Mouse (Mus musculus) urinary bladder, postnatal 36 days (tissue): Measurements from ENCODE around the gene Pdzrn3.

Experiments used
- DNase-seq, 2 experiments: peaks; one replicate each; pipeline ENCODE4 v3.0.0; 2022; ENCODE audit warnings: low spot score in 2 of 2, mixed read lengths in 1 of 2

The Pdzrn3 gene

DNA sequence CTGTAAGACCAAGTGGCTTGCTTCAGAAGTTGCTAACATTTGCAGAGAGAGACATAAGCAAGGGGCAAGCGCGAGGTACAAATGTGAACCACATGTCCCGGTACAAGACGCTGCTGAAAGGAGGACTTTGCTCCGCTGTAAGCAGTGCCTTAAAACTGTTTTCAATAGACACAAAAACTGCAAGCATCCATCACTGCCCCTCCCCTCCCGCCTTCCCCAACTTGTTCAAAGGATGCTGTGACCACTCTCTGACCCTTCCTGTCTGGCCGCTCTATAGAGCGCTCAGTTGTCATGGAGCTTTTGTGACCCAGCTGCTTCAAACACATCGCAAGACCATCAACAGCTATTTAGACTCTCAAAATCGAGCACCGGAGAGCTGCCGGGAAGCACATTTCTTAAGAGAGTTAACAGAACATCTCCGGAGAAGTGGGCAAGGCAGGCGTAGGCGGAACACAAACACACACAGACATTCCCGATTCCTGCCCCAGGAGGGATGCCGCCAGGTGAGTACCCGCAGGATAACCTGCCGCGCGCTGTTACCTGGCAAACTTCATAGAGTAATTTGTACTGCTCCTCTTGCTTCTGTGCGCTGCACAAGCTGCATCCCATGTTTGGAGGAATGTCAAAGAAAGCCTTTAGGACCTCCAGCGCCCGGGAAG is 179.3 kb downstream of the Pdzrn3 start:
- DNase-seq, result no peak

DNA sequence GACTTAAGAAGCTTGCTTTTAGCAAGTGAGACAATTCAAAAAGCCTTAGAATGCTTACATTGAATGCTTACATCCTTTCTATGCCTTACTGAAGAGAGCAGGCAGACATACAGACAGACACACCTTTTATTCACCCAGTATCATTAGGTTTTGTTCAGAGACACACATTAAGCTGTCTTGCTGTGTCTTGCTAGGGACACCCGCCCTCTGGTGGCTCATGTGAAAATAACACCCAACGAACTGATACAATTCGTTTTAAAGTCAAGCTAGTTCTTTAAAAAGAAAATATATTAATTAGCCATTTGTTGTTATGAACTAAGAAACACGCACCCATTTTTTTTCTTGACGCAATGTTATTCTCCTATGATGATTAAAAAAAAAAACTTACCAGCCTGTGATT is 180.1 kb downstream of the Pdzrn3 start:
- DNase-seq, result peak; percentile 56 to 64

DNA sequence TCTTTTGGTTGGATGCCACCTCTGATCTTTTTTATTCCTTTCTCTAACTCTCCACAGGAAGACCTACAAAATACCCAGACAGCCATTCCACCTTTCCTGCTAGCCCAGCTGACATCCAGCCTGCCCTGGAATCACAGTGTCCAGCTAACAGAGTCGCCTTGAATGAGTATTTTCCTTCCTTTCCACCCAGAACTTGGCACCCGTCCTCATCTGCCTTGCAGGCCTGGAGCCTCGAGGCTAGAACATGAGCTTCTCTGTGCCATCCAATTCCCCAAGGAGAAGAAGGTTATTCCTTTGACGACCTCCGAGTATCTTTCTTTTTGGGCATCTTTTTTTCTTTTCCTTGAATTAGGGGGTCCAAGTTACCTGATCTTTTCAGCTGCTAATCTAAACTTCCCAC is 181.8 kb downstream of the Pdzrn3 start:
- no peak for DNase-seq

DNA sequence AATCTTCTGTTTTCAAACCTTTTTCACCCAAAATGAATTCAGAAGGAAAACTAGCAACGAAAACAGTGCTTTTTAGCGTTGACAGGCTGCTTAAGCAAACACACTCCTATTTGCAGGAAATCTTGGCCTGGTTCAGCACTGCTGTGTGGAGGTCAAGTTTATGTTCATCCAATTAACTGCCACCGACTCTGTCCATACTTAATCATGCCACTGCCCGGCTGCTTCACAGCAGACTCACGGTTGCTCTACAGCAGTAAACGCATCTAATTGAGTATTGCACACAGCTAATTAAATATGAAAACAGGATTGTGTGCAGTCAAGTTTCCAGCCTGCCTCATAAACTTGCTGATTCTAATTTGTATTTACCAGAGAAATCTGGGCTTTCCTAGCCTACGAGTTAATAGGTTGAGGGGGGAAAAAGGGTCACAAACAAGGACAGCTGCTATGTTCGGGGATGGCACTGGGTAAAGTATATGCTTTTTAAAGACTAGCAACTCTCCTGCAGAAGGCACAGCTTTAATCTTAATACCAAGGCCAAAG is 183.2 kb downstream of the Pdzrn3 start:
- DNase-seq, result no peak

DNA sequence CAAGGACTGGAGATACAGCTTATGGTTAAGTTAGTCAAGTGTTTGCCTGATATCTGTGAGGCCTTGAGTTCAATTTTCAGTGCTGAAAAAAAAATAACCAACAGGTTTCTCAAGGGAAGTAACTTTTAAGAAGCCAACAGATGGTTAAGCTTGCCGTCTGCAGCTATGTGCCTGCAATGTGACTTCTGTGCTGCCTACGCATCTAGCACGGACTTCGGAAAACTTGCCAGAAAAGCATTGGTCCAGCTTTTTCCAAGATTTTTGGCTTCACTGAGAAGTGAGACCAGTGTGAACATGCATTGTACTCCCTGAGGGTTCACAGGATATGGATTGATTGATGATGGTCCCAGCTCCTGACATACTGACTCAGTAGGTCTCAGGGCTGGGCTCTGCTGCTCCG is 186.1 kb downstream of the Pdzrn3 start:
- no peak for DNase-seq

DNA sequence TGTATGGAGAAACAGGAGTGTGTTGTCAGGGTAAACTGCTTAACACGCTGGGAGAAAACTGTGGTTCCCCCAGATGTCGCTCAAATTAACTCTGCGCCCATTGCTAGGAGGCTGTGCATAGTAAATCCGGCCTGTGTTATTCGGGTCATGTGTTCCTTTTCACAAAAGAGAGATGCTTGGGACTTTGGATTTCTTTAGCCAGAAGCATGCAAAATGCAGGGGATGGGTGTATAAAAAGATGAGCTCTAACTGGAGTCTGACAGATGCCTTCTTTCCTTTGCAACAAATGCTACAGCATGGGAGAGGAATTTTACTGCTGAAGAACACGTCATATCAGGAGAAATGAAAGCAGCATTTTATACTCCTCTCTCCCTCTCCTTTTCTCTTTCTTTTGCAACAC is 190.4 kb downstream of the Pdzrn3 start:
- DNase-seq, result no peak

DNA sequence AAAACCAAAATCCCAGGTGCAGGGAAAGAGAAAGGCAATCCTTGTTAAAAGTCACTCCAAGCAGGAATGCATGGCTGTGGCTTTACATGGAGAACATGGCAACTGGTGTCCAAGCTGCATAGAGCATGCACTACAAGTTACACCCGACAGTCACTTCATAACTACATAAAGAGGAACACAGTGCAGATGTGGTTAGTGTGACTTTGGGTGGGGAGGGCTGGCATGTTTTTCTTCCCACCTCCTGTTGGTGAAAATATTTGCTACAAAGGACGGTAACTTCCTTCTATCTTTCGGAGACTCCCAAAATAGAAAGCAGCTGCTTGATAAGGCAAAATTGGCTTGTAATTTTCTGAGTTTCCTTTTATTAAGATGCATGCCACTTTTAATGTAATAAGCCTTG is 190.8 kb downstream of the Pdzrn3 start:
- no peak for DNase-seq

DNA sequence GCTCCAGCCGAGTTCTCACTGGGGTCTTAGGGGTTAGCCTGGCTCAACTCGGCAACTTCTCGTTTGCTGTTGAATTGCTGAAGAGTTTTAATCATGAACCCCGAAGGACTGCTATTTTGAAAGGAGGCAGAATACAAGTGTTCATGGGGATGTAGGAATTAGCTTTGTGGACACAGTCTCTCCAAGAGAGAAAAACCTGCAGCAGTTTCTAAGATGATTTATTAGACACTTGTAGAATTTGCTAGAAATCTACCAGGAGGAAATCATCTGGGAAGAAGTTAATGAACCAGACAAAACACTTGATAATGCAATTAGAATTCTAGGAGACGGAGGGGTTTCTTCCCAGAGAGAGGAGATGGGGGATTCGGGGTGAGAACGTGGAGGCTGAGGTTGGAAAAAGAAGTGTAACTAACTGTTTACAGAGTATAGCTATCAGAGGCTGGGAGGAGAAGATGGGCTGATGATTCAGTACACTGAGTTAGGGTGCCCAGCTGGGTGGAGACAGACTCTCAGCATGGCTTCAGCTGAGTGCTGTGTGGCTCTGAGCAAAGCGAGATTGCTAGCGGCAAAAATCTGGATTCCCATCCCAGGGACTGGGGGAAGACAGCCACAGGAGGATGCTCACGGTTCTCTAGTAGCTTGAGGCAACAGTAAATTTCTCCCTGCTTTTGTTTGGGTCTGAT is 193.5 kb downstream of the Pdzrn3 start:
- DNase-seq, result peak in 1 of 2 experiments; percentile 10

DNA sequence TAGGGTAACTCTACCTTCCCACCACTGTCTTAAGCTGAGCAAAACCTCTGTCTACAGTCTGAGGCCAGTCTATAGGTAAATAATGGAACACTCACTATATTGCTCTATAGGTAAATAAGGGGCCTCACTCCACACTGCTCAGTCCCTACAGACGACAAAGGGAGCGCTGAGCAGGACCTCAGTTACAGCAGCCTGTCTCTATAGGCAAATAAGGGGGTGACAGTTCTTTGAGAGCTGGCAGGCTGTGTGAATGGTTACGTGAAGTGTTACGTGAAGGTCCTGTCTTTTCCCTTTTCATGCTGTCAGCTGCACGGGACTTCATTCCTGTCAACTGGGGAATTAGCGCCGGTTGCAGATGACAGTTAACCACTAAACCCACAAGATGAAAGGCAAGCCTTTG is 207.0 kb downstream of the Pdzrn3 start:
- no peak for DNase-seq

DNA sequence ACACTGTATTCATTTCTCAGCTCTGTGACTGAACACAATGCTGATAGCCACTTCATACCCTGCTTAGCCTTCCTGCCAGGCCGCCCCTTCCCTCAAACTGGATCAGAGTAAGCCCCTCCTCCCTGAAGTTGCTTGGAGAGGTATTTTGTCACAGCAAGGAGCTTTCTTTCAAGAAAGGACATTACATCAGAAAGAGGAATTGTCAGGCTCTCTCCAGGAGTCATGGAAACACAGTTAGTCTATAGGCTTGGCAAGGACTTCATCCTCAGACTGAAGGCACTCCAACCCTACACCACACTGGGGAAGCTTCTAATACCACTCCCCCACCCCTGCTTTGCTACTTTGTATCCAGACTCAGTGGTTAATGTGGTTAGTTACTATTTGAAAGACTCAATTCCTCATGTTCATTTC is 224.2 kb downstream of the Pdzrn3 start:
- no peak for DNase-seq

DNA sequence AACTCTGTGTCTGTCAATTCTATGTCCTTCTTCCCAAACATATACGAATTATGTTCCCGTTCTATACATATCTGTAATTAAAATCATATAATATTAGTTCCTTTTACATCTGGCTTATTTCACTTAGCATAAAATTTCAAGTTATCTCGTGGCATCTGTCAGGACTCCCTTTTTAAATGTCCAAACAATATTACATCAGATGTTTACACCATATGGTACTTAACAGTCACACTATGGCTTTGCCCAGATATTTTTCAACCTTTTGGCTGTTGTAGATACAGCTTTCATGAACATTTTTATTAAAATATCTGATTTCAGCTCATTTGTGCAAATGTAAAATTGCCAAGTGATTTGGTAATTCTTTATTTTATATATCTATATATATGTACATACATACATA is 242.3 kb downstream of the Pdzrn3 start:
- no peak for DNase-seq

DNA sequence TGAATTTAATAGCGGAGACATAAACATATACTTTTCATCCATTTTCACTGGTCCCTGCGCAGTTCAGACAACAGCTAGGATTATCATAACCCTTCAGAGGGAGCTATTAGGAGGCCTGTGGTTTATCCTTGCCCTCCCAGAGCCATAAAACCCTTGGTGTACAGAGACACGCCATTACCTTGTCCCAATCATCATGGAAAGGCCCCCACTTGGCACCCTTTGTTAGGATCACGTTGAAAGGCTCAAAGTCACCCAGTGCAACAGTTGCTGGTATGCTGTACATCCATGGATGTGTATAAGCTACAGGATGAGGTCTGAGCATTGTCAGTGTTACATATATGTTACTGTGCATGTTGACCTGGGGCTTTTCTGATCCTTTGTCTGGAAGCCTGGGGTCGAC is 252.3 kb downstream of the Pdzrn3 start:
- DNase-seq, result no peak

DNA sequence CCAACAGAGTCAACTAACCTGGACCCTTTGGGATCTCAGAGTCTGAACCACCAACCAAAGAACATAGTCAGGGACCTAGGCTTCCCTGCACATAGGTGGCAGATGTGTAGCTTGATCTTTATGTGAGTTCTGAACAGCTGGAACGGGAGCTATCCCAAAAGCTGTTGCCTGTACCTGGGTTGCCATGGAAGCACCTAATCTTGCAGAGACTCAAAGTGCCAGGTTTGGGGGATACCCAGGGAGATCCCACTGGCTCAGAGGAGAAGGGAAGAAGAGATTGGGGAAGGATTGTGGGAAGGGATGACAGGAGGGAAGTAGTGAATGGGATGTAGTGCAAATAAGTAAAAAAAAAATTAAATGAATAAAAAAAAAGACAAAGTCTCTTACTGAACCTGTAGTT is 268.7 kb downstream of the Pdzrn3 start:
- DNase-seq, result no peak

DNA sequence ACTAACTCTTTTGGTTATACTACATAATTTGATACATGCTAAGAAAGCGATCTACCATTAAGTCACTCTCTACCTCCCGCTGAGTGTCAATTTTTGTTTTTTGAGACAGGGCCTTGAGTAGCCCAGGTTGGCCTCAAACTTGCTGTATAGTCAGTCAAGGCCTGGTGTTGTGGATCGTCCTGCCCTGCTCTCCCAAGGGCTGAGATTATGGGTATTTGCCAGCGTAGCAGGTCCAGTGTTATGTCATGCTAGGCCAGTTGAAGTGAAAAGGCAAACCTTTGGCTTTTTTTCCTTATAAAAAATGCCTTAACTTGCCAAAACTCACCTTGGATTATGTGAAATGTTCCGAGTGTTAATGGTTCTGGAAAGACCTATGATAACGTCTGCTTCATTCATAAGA is 274.2 kb downstream of the Pdzrn3 start:
- no peak for DNase-seq

DNA sequence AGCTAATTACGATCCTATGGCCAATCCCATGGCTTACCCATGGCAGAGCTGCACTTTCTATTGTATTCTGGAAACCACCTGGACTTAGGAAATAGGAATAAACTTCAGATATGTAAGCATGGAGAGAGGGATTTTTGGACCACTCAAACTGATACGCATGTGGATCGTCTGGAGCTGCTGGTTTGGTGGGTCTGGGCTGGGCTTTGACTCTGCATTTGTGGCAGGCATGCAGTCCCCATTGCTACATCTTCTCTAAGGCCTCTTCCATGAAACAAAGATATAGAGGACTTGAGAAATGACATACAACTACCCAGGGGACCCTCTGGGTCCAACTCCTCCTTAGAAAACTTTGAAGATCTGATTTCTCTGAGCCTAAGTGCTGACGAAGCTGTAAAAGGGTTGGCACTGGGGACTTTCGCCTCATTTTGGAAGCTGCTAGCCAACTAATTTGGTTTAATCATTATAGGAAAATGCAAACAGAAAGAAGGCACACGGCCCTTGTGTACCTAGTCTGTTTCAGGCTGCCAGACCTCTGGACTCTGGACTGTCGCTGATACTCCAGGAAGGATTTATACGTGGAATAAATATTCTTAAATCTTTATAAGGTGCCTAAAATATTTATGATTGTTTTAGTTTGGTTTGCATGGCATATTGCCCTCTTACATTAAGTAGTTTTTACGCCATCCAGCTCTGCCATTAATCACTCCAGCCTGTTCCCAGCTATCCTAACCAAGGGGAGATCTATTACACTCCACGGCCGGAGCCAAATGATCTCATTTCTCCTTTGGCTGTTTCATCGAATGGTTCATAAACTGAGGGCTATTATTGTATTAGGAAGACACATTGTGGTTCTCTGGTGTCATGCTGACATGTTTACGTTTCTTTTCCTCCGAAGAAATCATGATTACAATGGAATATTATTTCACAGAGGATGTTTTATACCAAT is 275.7 kb downstream of the Pdzrn3 start:
- peak in 1 of 2 experiments; percentile 10 for DNase-seq
